Mouse (Mus musculus) limb, embryonic 11.5 days (tissue): ENCODE data around the gene Rsph6a. TPM values are rescaled to one million over a fixed set of nuclear protein-coding genes. Genes with fewer than 3 reads are reported as not detected.

Experiments
- ATAC-seq: fragments of 200-750 bp; cut with Nextera tagmentation; 2 replicates; pipeline ENCODE4 v1.8.0; 2017; ENCODE audit warnings: low read depth; ENCODE audit not compliant: insufficient number of reproducible peaks, low FRiP score, low TSS enrichment
- DNase-seq: peaks from one replicate; pipeline ENCODE4 v3.0.0-alpha.2; 2015; ENCODE audit warnings: low spot score
- H3K27ac ChIP-seq: fragments of 300-500 bp; sonication (generic); replicated peaks from 2 replicates; pipeline ENCODE4 v1.5.1; 2014; ENCODE audit warnings: low read depth, mild to moderate bottlenecking, low read length
- H3K27me3 ChIP-seq: fragments of 300-500 bp; sonication (generic); 2 replicates; pipeline ENCODE4 v1.6.1; 2014; ENCODE audit warnings: mild to moderate bottlenecking, low read length, mixed read lengths; ENCODE audit not compliant: control insufficient read depth, insufficient read depth
- H3K36me3 ChIP-seq: fragments of 300-500 bp; sonication (generic); 2 replicates; pipeline ENCODE4 v1.6.1; 2014; ENCODE audit warnings: mild to moderate bottlenecking, low read length, moderate library complexity, mixed read lengths; ENCODE audit not compliant: control insufficient read depth, insufficient read depth
- H3K4me1 ChIP-seq: fragments of 300-500 bp; sonication (generic); 2 replicates; pipeline ENCODE4 v1.6.1; 2014; ENCODE audit warnings: low read length, mixed read lengths; ENCODE audit not compliant: control insufficient read depth, insufficient read depth
- H3K4me2 ChIP-seq: fragments of 300-500 bp; sonication (generic); 2 replicates; pipeline ENCODE4 v1.6.1; 2014; ENCODE audit warnings: low read depth, mild to moderate bottlenecking, moderate library complexity; ENCODE audit not compliant: severe bottlenecking
- H3K4me3 ChIP-seq: fragments of 300-500 bp; sonication (generic); 2 replicates; pipeline ENCODE4 v1.5.1; 2014; ENCODE audit warnings: low read depth, low read length
- H3K9ac ChIP-seq: fragments of 300-500 bp; sonication (generic); 2 replicates; pipeline ENCODE4 v1.6.1; 2014; ENCODE audit warnings: mild to moderate bottlenecking, low read length
- H3K9me3 ChIP-seq: fragments of 300-500 bp; sonication (generic); 2 replicates; pipeline ENCODE4 v1.6.1; 2016; ENCODE audit warnings: low read length; ENCODE audit not compliant: control insufficient read depth
- WGBS: fragments of 180-500 bp; shearing (Covaris S2); extraction: QIAGEN DNeasy Blood & Tissue Kit; methylation state at CpG from one replicate; pipeline ENCODE4 v1.1.7; 2014; 5-methylcytosine and 5-hydroxymethylcytosine counted together
- polyA plus RNA-seq: library from polyadenylated mRNA; unstranded; fragments of >200 nt; fragmentation: Nextera tagmentation; extraction: Ambion mirVana; gene quantifications from 2 replicates; pipeline ENCODE4 v1.2.1, GENCODE M21; 2014

Rsph6a gene
- polyA plus RNA-seq, 1 experiment from 2014 or later, result not detected

DNA sequence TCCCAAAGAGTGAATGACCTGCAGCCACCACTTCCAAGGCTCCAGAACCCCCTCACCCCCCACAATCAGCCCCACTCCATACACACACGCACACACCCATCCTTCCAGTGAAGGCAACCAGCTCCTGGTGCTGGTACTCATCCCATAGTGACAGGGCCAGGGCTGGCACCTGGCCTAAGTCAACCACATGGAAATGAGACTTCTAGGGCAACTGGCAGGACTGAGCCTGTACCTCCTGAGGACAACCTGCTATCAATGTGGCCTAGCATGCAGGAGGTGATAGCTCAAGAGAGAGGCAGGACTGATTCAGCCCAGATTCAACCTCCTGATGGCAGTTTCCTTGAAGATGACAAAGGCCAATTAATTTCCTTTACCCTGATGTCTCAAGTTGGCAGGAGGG is 45.8 kb downstream of the Rsph6a start:
- H3K36me3 ChIP-seq, result no peaks in the 10 kb centered on the region
- DNase-seq (no peak), ATAC-seq (no peak)
- no peaks in the 10 kb centered on the region for H3K9me3 ChIP-seq
- WGBS, result 75% methylated on average over 1 of the region's 1 CpGs
- no peak overlapping the region for H3K4me3 ChIP-seq
- H3K27ac ChIP-seq, result no peak overlapping the region
- H3K9ac ChIP-seq, result no peak overlapping the region
- peaks cover 12% of the 10 kb centered on the region for H3K4me1 ChIP-seq
- no peak overlapping the region for H3K4me2 ChIP-seq
- no peaks in the 10 kb centered on the region for H3K27me3 ChIP-seq

DNA sequence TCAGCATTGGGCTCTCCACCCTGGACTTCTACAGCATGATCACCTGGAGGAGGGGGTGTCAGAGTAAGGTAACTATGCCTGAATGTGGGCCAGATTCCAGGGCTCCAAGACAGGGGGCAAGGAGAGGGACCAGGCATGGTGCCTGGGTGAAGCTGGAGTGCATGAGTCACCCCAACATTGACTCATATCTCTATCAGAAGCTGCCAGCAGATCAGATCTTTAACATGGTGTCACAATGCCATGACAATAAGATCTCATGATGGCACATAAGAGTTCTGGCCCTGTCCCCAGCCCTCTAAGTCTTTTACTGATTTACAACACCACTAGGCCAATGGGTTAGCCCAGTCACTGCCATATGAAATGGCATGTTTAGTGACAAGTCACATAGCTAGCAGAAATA is 49.3 kb downstream of the Rsph6a start:
- no peak overlapping the region for H3K4me3 ChIP-seq
- no peak overlapping the region for H3K4me2 ChIP-seq
- DNase-seq (no peak), ATAC-seq (no peak)
- H3K4me1 ChIP-seq, result no peaks in the 10 kb centered on the region
- no peaks in the 10 kb centered on the region for H3K9me3 ChIP-seq
- H3K27me3 ChIP-seq, result no peaks in the 10 kb centered on the region
- no peak overlapping the region for H3K27ac ChIP-seq
- H3K9ac ChIP-seq, result no peak overlapping the region
- no peaks in the 10 kb centered on the region for H3K36me3 ChIP-seq

DNA sequence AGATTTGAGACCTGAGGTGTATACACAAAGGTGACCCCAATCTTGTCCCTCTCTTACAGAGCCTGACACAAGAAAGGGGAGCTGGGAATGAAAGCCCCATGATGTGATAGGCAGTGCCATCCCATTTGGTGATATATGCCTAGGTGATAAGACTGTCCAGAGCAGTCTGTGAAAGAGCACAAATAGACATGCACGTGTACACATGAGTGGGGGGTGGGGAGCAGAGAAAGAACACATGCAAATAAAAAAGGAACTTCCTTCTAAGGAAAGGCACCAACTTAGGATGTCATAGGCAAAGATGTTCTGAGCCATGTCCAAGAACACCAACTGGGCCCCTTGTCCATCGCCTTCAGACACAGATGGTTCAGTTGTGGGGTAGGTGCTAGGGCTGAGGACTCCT is 50.0 kb downstream of the Rsph6a start:
- no peak overlapping the region for H3K4me2 ChIP-seq
- 80% methylated on average over 2 of the region's 2 CpGs for WGBS
- no peak overlapping the region for H3K9ac ChIP-seq
- no peaks in the 10 kb centered on the region for H3K36me3 ChIP-seq
- no peaks in the 10 kb centered on the region for H3K4me1 ChIP-seq
- H3K27ac ChIP-seq, result no peak overlapping the region
- no peaks in the 10 kb centered on the region for H3K27me3 ChIP-seq
- no peaks in the 10 kb centered on the region for H3K9me3 ChIP-seq
- no peak for DNase-seq
- no peak for ATAC-seq
- H3K4me3 ChIP-seq, result no peak overlapping the region

DNA sequence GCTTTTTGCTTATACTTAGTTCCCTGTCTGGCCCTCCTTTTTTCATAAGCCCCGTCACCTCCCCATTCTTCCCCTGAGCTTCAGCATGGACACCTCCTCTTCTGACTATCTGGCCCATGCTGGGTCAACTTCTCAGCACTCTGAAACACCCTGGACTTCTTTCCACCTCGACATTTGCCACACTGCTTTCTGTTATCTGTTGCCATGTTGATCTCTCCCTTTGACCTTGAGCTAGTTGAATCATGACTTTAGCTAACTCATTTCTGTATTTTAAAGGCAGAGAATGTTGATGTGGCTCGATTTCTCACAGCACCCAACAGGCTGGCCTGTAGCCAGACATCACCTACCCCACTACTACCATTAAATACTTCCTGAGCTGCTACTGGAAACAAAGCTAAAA is 52.9 kb downstream of the Rsph6a start:
- DNase-seq, result no peak
- WGBS, result 65% methylated on average over 3 of the region's 3 CpGs

DNA sequence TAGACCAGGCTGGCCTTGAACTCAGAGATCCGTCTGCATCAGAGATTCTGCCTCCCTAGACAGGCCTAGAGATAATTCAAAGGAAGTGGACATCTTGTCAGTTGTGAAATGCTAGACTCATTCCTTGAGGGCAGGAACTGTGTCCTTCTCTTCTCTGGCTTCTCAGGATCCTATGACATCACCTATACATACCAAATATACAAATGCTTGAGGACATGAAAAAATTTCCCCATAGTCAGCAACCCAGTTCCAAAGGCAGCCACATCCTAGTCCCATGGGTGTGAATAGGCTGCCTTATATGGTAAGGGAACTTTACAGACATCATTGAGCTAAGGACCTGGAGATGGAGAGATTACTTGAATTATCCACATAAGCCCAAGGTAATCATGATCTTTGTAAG is 55.1 kb downstream of the Rsph6a start:
- ATAC-seq (no peak), DNase-seq (no peak)
- Histone ChIP-seq H3K4me1 (no peaks in the 10 kb centered on the region), H3K36me3 (no peaks in the 10 kb centered on the region; the same call in 1 of the 2 replicates), H3K9ac (no peak overlapping the region), H3K9me3 (no peaks in the 10 kb centered on the region), H3K4me2 (no peak overlapping the region), H3K27ac (no peak overlapping the region), H3K4me3 (no peak overlapping the region), H3K27me3 (no peaks in the 10 kb centered on the region)
- 78% methylated on average over 1 of the region's 1 CpGs for WGBS

More for the DNA sequence above, 52.9 kb downstream of the Rsph6a start:
- Histone ChIP-seq H3K27me3 (no peaks in the 10 kb centered on the region), H3K4me3 (no peak overlapping the region), H3K9me3 (no peaks in the 10 kb centered on the region), H3K36me3 (no peaks in the 10 kb centered on the region), H3K4me1 (no peaks in the 10 kb centered on the region), H3K4me2 (no peak overlapping the region), H3K27ac (no peak overlapping the region), H3K9ac (no peak overlapping the region)
- ATAC-seq, result no peak

DNA sequence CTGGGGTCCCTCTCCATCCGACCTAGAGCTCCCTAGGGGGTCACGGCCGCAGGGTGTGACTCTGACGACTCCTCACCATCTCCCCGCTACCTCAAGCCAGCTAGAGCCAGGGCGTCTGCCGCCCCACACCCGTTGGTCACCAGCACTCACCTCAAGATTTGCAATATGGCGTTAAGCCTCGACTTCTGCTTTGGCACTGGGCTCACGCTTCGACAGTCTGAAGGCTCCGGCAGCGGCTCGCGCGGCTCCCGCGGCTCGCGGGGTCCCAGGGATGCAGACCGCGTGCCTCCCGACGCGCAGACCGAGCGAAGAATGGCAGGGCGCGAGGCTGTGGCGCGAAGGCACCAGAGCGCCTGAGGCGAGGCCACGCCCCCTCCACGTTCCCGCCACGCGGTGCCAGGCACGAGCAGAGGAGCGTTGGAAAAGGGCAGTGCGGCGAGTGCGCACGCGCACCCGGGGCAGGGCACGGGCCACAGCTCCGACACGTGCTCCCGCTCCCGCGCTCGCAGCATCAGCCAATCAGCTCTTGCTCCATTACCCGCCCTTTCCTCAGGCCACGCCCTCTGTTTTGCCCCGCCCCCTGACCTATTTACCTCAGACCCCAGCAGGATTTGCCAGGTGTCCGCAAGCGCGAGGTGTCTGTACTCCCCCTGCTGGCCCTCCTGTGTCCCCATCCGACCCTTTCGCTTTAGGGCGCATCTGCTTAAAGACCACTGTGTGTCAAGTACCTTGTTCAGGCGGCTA is 63.7 kb downstream of the Rsph6a start, which contains the start of gene Gm4969:
Gene Gm4969 (minus strand): TSS at position 341 of the 744 bp plus-strand sequence.
- Histone ChIP-seq H3K36me3 (no peaks in the 10 kb centered on the region), H3K4me1 (peaks cover 6% of the 10 kb centered on the region; the same call in 1 of the 2 replicates), H3K9me3 (peaks cover 4% of the 10 kb centered on the region; the same call in 1 of the 2 replicates), H3K4me3 (0 out of 2 replicates have a peak within 1 kb of the TSS, but pooled peaks have one; percentile 12), H3K27me3 (no peaks in the 10 kb centered on the region), H3K27ac (no peak within 1 kb of the TSS), H3K4me2 (no peak within 1 kb of the TSS; the same call in 1 of the 2 replicates), H3K9ac (no peak within 1 kb of the TSS)
- WGBS, result 21% methylated on average over 64 of the region's 64 CpGs
- ATAC-seq, result no peak
- peak; percentile 78 for DNase-seq

DNA sequence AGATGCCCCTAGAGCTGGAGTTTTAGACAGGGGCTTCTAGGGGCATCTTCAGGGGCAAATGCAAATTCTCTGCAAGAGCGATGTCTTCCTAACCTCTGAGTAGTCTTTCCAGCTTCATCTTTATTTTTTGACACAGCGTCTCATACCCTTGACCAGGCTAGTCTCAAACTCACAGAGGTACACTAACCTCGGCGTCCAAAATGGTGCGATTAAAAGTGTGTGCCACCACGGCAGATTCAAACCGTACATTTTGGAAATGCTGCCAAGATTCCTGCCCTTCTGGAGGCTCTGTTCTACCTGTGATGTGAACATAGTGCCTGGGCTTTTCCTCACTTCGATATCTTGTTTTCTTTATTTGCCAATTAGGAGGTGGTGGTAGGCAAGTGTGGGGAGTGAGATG is 64.6 kb downstream of the Rsph6a start:
- H3K9me3 ChIP-seq, result peaks cover 4% of the 10 kb centered on the region; the same call in 1 of the 2 replicates
- H3K4me3 ChIP-seq, result no peak overlapping the region
- DNase-seq (no peak), ATAC-seq (peak; percentile 4; the same call in 1 of the 2 replicates)
- 94% methylated on average over 8 of the region's 8 CpGs for WGBS
- H3K36me3 ChIP-seq, result no peaks in the 10 kb centered on the region
- no peak overlapping the region for H3K4me2 ChIP-seq
- no peaks in the 10 kb centered on the region for H3K27me3 ChIP-seq
- H3K4me1 ChIP-seq, result peaks cover 6% of the 10 kb centered on the region; the same call in 1 of the 2 replicates
- no peak overlapping the region for H3K9ac ChIP-seq
- H3K27ac ChIP-seq, result no peak overlapping the region

DNA sequence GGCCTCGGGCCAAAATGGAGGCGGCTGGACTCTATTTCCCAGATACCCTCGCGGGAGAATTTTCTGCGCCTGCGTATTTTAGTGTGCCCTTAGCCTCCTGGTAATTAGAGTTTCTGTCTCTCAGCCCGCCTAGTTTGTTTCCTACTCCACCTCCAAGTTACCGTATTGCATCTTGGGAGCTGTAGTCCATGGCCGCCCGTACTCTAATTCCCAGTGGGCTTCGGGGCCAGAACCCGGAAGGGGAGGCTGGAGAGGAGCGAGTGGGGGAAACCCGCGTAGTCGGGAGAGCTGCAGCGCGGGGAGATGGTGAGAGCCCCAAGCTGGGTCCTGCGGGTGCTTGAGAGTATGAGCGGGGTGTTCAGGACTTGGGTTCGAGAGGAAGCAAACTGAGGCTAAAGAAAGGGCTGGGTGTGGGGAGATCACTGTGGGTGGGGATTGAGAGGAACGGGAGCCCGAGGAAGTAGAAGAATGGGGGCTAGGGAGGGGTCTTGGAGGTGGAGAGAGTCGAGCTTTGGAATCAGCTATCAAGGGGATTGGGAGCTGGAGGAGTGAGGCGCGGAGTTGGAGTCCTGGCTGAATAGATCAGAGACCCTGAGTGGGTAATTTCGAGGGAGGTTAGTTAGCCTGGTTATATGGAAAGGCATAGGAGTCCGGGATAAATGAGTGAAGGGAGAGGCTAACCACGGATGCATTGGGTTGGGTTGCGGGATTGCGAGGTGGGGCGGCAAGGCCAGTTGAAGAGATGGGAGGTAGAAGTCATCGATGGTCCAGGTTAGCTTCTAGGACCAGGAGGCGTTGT is 65.3 kb downstream of the Rsph6a start, which contains the start of gene Fbxo46:
Gene Fbxo46 (plus strand): TSS at position 229 of the 799 bp plus-strand sequence.
- peak; percentile 89 for ATAC-seq
- Histone ChIP-seq H3K36me3 (peaks cover 2% of the 10 kb centered on the region; the same call in 1 of the 2 replicates), H3K9ac (peak within 1 kb of the TSS; percentile 45), H3K4me1 (peaks cover 6% of the 10 kb centered on the region; the same call in 1 of the 2 replicates), H3K27me3 (no peaks in the 10 kb centered on the region), H3K4me3 (peak within 1 kb of the TSS; percentile 43), H3K9me3 (peaks cover 4% of the 10 kb centered on the region; the same call in 1 of the 2 replicates), H3K27ac (no peak within 1 kb of the TSS), H3K4me2 (peak within 1 kb of the TSS; percentile 63)
- DNase-seq, result peak; percentile 93
- WGBS, result 2% methylated on average over 34 of the region's 34 CpGs
